Mouse (Mus musculus): ENCODE results near the gene Zfp53.

DNA sequence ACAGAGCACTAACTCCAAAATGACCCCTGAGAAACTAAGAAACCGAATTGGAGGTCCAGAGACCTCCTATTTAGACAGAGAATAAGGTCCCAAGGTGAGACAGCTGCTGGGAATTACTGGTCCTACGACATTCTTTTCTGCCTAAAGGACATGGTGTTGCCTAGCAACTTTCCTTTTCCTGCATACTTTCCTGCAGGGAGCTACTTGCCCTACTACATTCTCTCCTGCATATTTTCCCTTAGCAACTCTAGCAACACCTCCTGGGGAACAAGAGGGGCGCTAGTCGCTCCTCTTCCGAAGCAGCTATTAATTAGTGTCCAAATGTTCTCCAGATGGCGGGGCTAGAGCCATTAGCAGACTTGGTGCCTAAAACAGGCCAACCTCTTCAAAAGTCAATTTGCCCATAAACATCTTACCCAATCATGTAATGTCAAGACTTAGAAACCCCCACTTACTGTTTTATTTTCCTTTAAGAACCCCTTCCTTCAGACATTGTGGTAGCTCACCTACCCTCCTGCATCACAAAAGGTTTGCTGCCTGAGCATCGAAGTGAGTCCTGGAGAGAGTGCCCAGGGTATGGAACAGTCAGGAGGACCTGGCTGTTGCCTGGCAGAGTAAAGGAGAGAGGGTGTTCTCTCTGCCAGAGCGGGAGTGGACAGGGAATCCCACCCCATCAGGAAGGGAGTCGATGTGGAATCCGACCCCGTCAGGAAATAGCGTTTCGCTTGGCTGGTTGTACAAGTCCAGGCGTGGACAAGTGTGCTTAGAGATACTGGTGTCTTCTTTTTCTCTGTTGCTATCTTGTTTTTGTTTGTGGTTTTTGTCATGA is 15.2 kb upstream of the Zfp53 start:
- TF ChIP-seq CTCF (conservative IDR thresholded peaks at IDR 0.05; ENCODE audit: low read length) (no peak; the same call in 1 of the 2 replicates), POU5F1 (IDR thresholded peaks at IDR 0.05; ENCODE audit: borderline replicate concordance, low read length) (no peak)

Data from E14TG2a.4 (cell line).